ENCODE assay signal across 27 mouse cellular contexts in the genomic region with DNA sequence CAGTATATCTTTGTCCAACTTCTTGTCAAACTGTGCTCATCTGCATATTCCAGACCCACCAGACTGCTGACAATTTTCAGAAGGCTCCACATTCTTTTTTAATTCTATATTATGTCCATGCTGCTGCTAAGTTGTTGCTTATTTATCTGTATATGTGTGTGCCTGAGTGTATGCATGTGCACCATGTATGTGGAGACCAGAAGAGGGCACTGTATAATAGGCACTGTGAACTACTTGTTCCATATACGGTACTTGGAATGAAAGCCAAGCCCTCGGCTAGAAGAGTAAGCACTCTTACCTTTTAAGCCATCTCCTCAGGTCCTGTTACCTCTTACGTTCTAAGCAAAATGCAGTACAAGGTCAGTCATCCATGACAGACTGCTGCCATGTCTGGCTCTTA.
DNase-seq lines count a peak whose midpoint lies in the region; ATAC-seq and TF ChIP-seq lines count a peak whose summit lies in the region.
"Had no signal": no experiment of that assay in that cellular context is flagged by ENCODE, and none has a peak within 500 bp of the region (broad histone marks: within the 10 kb centered on the region; RNA-seq: fewer than 3 reads in every experiment).

No protein-coding gene starts in this region.

- no peaks in the 10 kb centered on the region for H3K9me3 ChIP-seq in midbrain, embryonic 11.5 days (ENCODE audit: control insufficient read depth, low read length)
- no peaks in the 10 kb centered on the region for H3K9me3 ChIP-seq in midbrain, embryonic 15.5 days
- H3K9me3 ChIP-seq: embryonic facial prominence, embryonic 10.5 days; G1E; kidney, embryonic 15.5 days; limb, embryonic 12.5 days; liver, embryonic 12.5 days; midbrain, embryonic 12.5 days; neural tube, embryonic 12.5 days; stomach, embryonic 15.5 days had no signal

- WGBS in midbrain, embryonic 11.5 days: 78% methylated on average over 3 of the region's 3 CpGs
- 72% methylated on average over 3 of the region's 3 CpGs for WGBS in midbrain, embryonic 15.5 days

- H3K36me3 ChIP-seq in midbrain, embryonic 11.5 days (ENCODE audit: control insufficient read depth, insufficient read depth, low read length): no peaks in the 10 kb centered on the region
- no peaks in the 10 kb centered on the region for H3K36me3 ChIP-seq in midbrain, embryonic 15.5 days (replicated peaks)
- H3K36me3 ChIP-seq: midbrain, embryonic 12.5 days; neural tube, embryonic 12.5 days had no signal

- H3K4me1 ChIP-seq in midbrain, embryonic 11.5 days (ENCODE audit: control insufficient read depth, insufficient read depth, low read length): no peaks in the 10 kb centered on the region
- no peaks in the 10 kb centered on the region for H3K4me1 ChIP-seq in midbrain, embryonic 15.5 days
- H3K4me1 ChIP-seq: kidney, embryonic 15.5 days; liver, embryonic 12.5 days; midbrain, embryonic 12.5 days; neural tube, embryonic 12.5 days; stomach, embryonic 15.5 days had no signal

- no peak for ATAC-seq in midbrain, embryonic 11.5 days (ENCODE audit: low FRiP score)
- ATAC-seq in midbrain, embryonic 15.5 days (replicated peaks): no peak
- ATAC-seq: forebrain, embryonic 16.5 days; hindbrain, embryonic 16.5 days; liver, embryonic 12.5 days had no signal

- no peak overlapping the region for H3K9ac ChIP-seq in midbrain, embryonic 11.5 days (ENCODE audit: low read length)
- H3K9ac ChIP-seq in midbrain, embryonic 15.5 days: no peak overlapping the region
- H3K9ac ChIP-seq: kidney, embryonic 15.5 days; limb, embryonic 12.5 days; liver, embryonic 12.5 days; midbrain, embryonic 12.5 days; neural tube, embryonic 12.5 days; stomach, embryonic 15.5 days had no signal

- H3K27ac ChIP-seq in gastrocnemius, adult 2 months: no peak overlapping the region
- no peak overlapping the region for H3K27ac ChIP-seq in layer of hippocampus, adult 2 months
- H3K27ac ChIP-seq in midbrain, embryonic 11.5 days (ENCODE audit: low read depth, low read length): no peak overlapping the region
- no peak overlapping the region for H3K27ac ChIP-seq in midbrain, embryonic 15.5 days
- H3K27ac ChIP-seq: embryonic facial prominence, embryonic 10.5 days; kidney, embryonic 15.5 days; limb, embryonic 12.5 days; liver, embryonic 12.5 days; midbrain, embryonic 12.5 days; neural tube, embryonic 12.5 days; stomach, embryonic 15.5 days had no signal

- peak; percentile 10; the same call in 1 of the 2 replicates for TF ChIP-seq CTCF in gastrocnemius, adult 2 months (IDR thresholded peaks at IDR 0.05)
- TF ChIP-seq CTCF in layer of hippocampus, adult 2 months (conservative IDR thresholded peaks at IDR 0.05): peak; percentile 49

- H3K4me2 ChIP-seq in midbrain, embryonic 11.5 days: no peak overlapping the region
- H3K4me2 ChIP-seq in midbrain, embryonic 15.5 days: no peak overlapping the region
- H3K4me2 ChIP-seq: kidney, embryonic 15.5 days; limb, embryonic 12.5 days; liver, embryonic 12.5 days; midbrain, embryonic 12.5 days; neural tube, embryonic 12.5 days; stomach, embryonic 15.5 days had no signal

- no peaks in the 10 kb centered on the region for H3K27me3 ChIP-seq in midbrain, embryonic 11.5 days (ENCODE audit: control insufficient read depth, insufficient read depth, low read length)
- no peaks in the 10 kb centered on the region for H3K27me3 ChIP-seq in midbrain, embryonic 15.5 days (replicated peaks)
- H3K27me3 ChIP-seq: kidney, embryonic 15.5 days; limb, embryonic 12.5 days; liver, embryonic 12.5 days; midbrain, embryonic 12.5 days; neural tube, embryonic 12.5 days; stomach, embryonic 15.5 days had no signal

- intact Hi-C loops in gastrocnemius, adult 2 months (cut with DNase I): no loop called here

- no peak overlapping the region for H3K4me3 ChIP-seq in gastrocnemius, adult 2 months
- H3K4me3 ChIP-seq in layer of hippocampus, adult 2 months: no peak overlapping the region
- no peak overlapping the region for H3K4me3 ChIP-seq in midbrain, embryonic 11.5 days (ENCODE audit: low read depth, low read length)
- no peak overlapping the region for H3K4me3 ChIP-seq in midbrain, embryonic 15.5 days
- H3K4me3 ChIP-seq: embryonic facial prominence, embryonic 10.5 days; kidney, embryonic 15.5 days; limb, embryonic 12.5 days; liver, embryonic 12.5 days; midbrain, embryonic 12.5 days; neural tube, embryonic 12.5 days; stomach, embryonic 15.5 days had no signal

- DNase-seq in gastrocnemius, adult 2 months: no peak
- DNase-seq in gastrocnemius, postnatal 4 days (ENCODE audit: low spot score in 2 of 2): no peak
- DNase-seq in layer of hippocampus, adult 2 months (ENCODE audit: low spot score in 2 of 2): no peak
- no peak for DNase-seq in layer of hippocampus, postnatal 14 days (ENCODE audit: low spot score in 2 of 2)
- peak; percentile 19 for DNase-seq in midbrain, embryonic 11.5 days (ENCODE audit: low spot score, missing footprints)
- no peak for DNase-seq in ovary, postnatal 10 days (ENCODE audit: low spot score)
- DNase-seq: adrenal gland, adult 8-10 months; cerebellum, adult 11-12 months; cerebellum, postnatal 10 days; gastrocnemius, postnatal 25 days; kidney, adult 11 months; lung, adult 2 months; right cerebral cortex, adult 18-20 months; right cerebral cortex, postnatal 4 days; thymus, adult 18-20 months; thymus, postnatal 4 days had no signal
